Mouse (Mus musculus): Measurements from ENCODE around the gene Ddx50. TPM values are rescaled to one million over a fixed set of nuclear protein-coding genes. Genes with fewer than 3 reads are reported as not detected.

Ddx50 gene
- total and polyA plus RNA-seq, 3 experiments: 50.5 to 74.4 (median 58.7) TPM

GRCm38 (mm10) chr10:62578338-62579100 is 72.5 kb downstream of the Ddx50 start, which contains the start of gene Kif1bp (continued):
- TF ChIP-seq MAX (IDR thresholded peaks at IDR 0.05; ENCODE audit: low read length) (no peak), CHD1 (IDR thresholded peaks at IDR 0.05; ENCODE audit: low read depth, low read length) (no peak), POLR2AphosphoS2 (IDR thresholded peaks at IDR 0.05; ENCODE audit: low read depth, low read length) (peak; percentile 43; the same call in 1 of the 2 replicates), KAT2A (IDR thresholded peaks at IDR 0.05; ENCODE audit: insufficient replicate concordance, low read length) (peak; percentile 73; the same call in 1 of the 2 replicates), CTCF (conservative IDR thresholded peaks at IDR 0.05 in 1 of 2, IDR thresholded peaks at IDR 0.05 in 1 of 2; ENCODE audit: low read depth in 2 of 2, low read length in 2 of 2) (no peak), ELF1 (IDR thresholded peaks at IDR 0.05; ENCODE audit: low read depth, low read length) (peak; percentile 69), TBP (conservative IDR thresholded peaks at IDR 0.05; ENCODE audit: low read depth, low read length) (0 out of 2 replicates have a peak, but pooled peaks have one; percentile 68), TCF12 (IDR thresholded peaks at IDR 0.05; ENCODE audit: low read depth, low read length) (peak; percentile 76), MAZ (IDR thresholded peaks at IDR 0.05; ENCODE audit: low read depth, low read length) (no peak), E2F4 (IDR thresholded peaks at IDR 0.05; ENCODE audit: insufficient replicate concordance, low read depth, low read length) (no peak), BHLHE40 (IDR thresholded peaks at IDR 0.05; ENCODE audit: low read depth, low read length) (no peak), PAX5 (IDR thresholded peaks at IDR 0.05; ENCODE audit: low read length) (no peak), MAFK (IDR thresholded peaks at IDR 0.05; ENCODE audit: insufficient replicate concordance, low read length) (no peak), MEF2A (IDR thresholded peaks at IDR 0.05; ENCODE audit: borderline replicate concordance, low read depth, low read length) (no peak), JUN (IDR thresholded peaks at IDR 0.05; ENCODE audit: insufficient read depth, low read depth, low read length) (no peak), POLR2A (IDR thresholded peaks at IDR 0.05; ENCODE audit: low read depth, low read length) (peak; percentile 82), CHD2 (IDR thresholded peaks at IDR 0.05; ENCODE audit: low read length) (peak; percentile 67)

GRCm38 (mm10) chr10:62577673-62578337 is 73.2 kb downstream of the Ddx50 start:
- Histone ChIP-seq H3K36me3 (replicated peaks in 1 of 2; ENCODE audit: control insufficient read depth in 1 of 2, insufficient read depth in 1 of 2, low read length in 1 of 2) (peaks cover 38 to 63% of the 10 kb centered on the region in 2 experiments), H3K27ac (ENCODE audit: insufficient read depth, low read depth) (peak overlapping the region; percentile 14; the same call in 1 of the 2 replicates)

More at GRCm38 (mm10) chr10:62577673-62578337, 73.2 kb downstream of the Ddx50 start:
- H3K4me3 ChIP-seq (replicated peaks in 1 of 3; ENCODE audit: low read depth in 2 of 3, low read length in 2 of 3, poor library complexity in 1 of 3): peak overlapping the region; percentile 77 to 89 (median 83)
- peak overlapping the region; percentile 57 for H3K9ac ChIP-seq (ENCODE audit: insufficient read depth, low read depth)
- peaks cover 16% of the 10 kb centered on the region for H3K79me2 ChIP-seq (replicated peaks; ENCODE audit: control insufficient read depth, extremely low read depth, insufficient read depth, poor library complexity, severe bottlenecking)
- DNase-seq (ENCODE audit: extremely low read depth): no peak
- dilution Hi-C loops (cut with MboI; ENCODE audit: extremely low pct_ligation_motif_present, extremely low pct_unique_long_range_greater_than_20kb, low sequenced_read_pairs): no loop called here
- no peaks in the 10 kb centered on the region for H3K9me3 ChIP-seq (replicated peaks; ENCODE audit: low read length)
- no peaks in the 10 kb centered on the region for H3K27me3 ChIP-seq (replicated peaks)
- TF ChIP-seq EP300 (IDR thresholded peaks at IDR 0.05; ENCODE audit: low read length) (no peak), NRF1 (IDR thresholded peaks at IDR 0.05; ENCODE audit: low read depth, low read length) (peak; percentile 46; the same call in 1 of the 2 replicates)
- peaks cover 0 to 19% of the 10 kb centered on the region in 2 experiments; a peak in 3 of 4 replicates for H3K4me1 ChIP-seq (ENCODE audit: control insufficient read depth in 1 of 2, insufficient read depth in 2 of 2)
- in situ Hi-C loops (cut with MboI; ENCODE audit: low pct_ligation_motif_present, low pct_unique_long_range_greater_than_20kb, low sequenced_read_pairs): no loop called here
- H3K4me2 ChIP-seq (ENCODE audit: insufficient read depth, low read depth, poor library complexity, severe bottlenecking): peak overlapping the region; percentile 85

All from CH12.LX (cell line).